Mouse (Mus musculus): ENCODE measurements around the gene Dnase2b.

Gene Dnase2b

DNA sequence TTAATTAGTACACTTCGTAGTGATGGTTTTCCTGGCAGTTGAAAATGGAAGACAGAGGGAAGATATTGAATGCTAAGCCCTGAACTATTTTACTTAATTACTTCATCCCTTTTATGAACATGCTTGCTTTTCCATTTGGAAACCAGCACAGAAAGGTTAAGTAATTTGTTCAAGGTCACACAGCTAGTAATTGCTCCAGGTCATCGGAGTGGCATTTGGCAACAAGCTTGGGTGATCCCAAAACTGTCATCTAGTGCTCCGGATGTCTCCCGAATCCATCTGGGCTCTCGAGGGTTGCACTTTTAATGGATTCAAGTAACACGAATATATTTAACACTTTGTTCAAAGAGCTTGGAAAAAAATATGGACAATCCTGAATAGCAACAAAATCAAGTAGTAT lies 44.5 kb downstream of the Dnase2b start:
- in situ Hi-C loops (cut with MboI; ENCODE audit: low sequenced_read_pairs), result no loop called here

DNA sequence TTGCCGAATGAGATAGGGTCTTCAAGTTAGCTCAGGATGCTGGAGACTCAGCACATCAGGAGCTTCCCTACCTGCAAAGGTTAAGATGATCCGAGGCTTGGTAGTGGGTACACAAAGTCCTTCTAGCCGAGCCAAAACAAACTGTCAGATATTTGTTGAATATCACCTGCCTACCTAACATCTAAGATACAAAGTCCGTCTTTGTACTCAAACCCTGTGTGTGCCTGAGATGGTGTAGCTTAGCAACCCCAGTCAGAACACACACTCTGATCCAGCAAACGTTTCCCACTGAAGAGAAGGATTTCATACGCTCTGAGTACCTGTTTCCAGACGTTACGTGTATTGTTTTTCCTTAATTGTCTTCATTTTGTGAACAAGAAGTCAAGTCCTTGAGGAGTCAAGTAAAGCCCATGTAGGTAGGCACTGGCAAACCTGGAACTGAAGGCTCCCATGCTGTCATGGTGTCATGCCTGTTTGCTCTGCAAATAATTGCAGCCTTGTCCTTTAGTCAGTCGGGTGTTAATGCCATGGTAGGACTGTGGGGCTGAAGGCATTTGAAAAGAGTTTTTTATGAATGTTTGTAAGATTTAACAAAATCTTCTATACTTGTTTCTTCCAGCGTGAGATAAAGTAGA lies 45.1 kb downstream of the Dnase2b start, which contains the start of gene Uox:
Gene Uox, plus strand, starts transcription at position 279 of the 635 bp plus-strand sequence.
- in situ Hi-C loops (cut with MboI; ENCODE audit: low sequenced_read_pairs), result no loop called here

DNA sequence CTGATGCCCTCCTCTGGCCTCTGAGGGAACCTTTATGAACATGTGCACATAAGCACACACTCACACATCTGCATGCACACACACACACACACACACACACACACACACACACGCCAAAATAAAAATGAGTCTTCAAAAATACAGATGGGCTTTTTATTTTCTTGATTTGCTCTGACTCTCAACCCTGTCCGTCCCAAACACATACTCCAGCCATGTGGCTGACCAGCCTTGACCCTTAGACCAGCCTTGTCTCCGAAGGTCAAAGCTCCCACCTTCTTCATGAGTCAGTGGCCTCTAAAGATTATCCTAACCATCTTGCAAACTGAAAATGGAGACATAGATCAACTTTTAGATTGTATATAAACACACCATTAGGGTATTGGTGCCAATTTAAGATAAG lies 45.8 kb downstream of the Dnase2b start:
- in situ Hi-C loops (cut with MboI; ENCODE audit: low sequenced_read_pairs), result loop anchor here (10.0 kb wide), 2 partner anchors 215 to 335 kb away; no protein-coding TSS in a partner anchor

DNA sequence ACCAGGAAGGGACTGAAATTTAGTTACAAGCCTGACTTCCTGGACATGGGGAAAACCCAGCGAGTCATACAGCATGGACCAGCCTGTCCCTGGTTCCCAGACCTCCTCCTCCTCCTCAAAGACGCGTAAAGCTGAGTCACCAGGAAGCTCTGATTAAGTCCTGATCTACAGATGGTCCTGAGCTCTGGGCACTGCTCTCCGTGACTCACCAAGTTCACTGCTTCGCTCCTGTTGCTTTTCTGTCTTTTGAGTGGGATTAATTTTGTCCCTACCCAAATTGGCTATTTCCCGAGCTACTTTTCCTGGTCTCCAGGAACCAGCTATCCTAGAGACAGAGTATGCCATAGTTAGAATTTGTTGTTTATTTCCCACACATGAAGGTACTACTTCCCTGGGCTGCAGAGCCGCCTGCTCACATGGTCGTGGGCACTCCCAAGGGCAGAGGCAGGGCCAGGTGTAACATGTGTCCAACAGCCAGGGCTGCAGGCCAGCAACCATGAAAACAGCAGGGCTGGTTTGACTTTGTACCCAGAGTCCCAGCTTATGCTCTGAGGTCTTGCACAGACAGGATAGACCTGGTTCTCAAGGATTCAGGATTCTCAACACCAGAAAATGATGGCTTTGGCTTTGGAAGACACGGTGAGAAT lies 47.4 kb downstream of the Dnase2b start:
- in situ Hi-C loops (cut with MboI; ENCODE audit: low sequenced_read_pairs), result loop anchor here (10.0 kb wide), 2 partner anchors 217 to 337 kb away; no protein-coding TSS in a partner anchor

DNA sequence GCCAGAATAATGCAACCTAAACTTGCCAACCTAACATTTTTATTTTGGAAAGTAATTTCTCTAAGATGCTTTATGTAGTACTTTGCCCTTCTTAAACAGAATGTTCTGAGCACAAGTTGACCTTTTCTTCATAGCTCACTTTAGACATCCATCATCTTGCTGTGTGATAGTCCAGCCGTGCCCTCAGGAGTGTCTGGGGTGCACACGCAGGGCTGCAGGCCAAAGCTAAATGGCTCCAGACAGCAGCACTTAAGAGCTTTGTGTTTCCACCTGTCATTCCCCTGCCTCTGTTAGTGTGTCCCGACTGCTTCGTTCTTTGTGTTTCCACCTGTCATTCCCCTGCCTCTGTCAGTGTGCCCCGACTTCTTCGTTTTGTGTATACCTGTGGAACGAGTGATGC lies 48.0 kb downstream of the Dnase2b start:
- in situ Hi-C loops (cut with MboI; ENCODE audit: low sequenced_read_pairs), result loop anchor here (10.0 kb wide), 2 partner anchors 217 to 337 kb away; no protein-coding TSS in a partner anchor

DNA sequence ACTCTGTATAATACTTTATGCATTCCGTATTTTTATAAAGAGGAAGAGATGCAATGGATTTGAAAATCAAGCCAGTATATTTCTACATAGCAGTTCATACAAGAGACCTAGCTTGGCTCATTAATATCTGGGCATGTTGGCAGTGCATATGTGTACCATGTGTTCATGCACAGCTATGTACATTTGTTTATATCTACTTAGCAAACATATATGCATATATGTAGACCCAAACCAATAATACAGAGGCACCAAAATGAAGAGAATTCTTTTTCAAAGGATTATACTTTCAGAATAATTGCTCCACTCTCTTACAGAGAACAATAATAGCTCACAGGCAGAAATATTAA lies 50.4 kb downstream of the Dnase2b start:
- in situ Hi-C loops (cut with MboI; ENCODE audit: low sequenced_read_pairs), result loop anchor here (10.0 kb wide), 2 partner anchors 220 to 340 kb away; no protein-coding TSS in a partner anchor

DNA sequence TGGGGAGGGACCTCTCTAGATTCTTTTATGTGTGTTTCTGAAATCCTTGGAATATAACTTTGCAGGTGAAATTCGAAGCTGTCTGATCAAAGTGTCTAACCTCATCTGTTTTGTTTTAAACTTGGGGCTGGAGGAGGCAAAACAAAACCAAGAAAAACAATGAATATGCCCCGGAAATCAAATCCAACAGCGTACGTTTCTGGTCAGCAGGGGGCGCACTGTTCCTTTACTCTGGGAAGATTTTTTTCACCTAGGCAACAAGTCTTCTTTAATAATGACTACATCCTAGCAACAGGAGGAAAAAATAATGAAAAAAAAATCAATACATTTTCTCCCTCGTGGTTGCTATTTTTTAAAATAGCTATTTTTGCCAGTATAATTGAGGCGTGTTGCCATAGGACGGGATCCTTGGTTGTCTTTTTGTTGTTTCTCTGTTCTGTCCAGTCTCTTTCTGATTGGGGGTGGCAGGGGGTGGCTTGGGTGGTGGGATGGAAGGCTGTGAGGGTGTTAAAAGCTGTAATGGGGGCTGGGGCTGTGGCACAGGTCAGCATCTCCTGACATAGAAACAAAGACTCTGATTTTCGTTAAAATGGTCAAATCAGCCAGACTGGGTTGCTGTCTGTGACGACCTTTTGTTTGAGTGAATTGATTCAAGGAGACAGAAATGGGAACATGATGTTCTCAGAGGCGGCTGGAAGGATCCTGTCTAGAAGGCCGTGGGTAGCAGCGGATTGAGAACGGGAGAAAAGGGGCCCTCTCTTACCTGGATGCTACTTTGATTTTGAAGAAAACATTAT lies 50.9 kb downstream of the Dnase2b start:
- in situ Hi-C loops (cut with MboI; ENCODE audit: low sequenced_read_pairs), result loop anchor here (10.0 kb wide), 2 partner anchors 220 to 340 kb away; no protein-coding TSS in a partner anchor

DNA sequence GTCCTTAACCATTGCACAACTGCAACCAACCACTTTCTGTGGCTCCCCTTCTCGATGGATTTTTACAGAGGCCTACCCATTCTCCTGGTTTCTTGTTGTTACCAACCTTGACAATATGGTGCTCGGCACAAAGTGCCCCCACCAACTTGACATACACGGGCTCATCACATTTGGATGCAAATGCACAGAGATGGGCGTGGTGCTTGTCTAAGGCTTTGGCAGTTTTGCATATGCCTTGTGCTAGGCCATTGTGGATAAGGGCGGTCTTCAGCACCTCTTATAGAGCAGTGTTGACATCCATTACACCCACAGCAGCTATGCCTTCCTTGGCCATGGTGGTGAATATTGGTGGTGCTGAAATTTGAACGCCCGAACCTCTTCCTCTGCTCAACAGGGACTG lies 52.5 kb downstream of the Dnase2b start:
- in situ Hi-C loops (cut with MboI; ENCODE audit: low sequenced_read_pairs), result loop anchor here (10.0 kb wide), 2 partner anchors 222 to 342 kb away; no protein-coding TSS in a partner anchor

DNA sequence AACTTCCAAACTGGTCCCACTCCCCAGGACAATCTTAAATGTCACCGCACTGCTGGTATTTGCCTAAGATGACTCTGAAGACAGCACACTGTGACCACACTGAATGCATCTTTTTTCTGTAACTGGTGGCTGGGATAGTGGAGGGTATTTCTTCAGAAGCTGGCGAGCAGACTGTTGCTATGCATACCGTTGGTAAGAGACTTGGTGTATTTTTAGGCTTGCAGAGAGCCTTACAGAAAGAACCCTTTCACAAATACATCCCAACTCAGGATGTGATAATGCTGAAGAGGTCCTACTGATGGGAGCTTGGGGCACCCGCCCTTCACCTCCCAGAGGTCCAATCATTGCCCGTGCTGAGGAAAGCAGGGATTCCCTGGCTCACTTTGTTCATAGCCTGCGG lies 57.9 kb downstream of the Dnase2b start:
- in situ Hi-C loops (cut with MboI; ENCODE audit: low sequenced_read_pairs), result no loop called here

DNA sequence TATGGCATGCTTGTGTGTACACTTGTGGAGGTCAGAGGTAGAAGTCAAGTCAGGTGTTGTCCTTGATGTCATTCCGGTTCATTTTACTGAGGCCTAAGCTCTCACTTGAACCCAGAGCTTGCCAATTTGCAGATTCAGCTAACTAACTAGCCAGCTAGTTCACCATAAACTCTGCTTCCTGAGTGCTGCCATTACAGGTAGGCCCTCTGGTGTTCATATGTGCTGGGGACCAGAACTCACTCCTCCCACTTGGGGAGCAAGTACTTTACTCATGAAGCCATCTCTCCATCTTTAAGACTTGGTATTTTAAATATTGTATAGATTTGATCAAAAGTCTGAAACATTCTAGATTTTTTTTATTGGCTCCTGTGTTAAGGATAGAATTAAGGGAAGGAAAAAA lies 58.8 kb downstream of the Dnase2b start:
- in situ Hi-C loops (cut with MboI; ENCODE audit: low sequenced_read_pairs), result no loop called here

DNA sequence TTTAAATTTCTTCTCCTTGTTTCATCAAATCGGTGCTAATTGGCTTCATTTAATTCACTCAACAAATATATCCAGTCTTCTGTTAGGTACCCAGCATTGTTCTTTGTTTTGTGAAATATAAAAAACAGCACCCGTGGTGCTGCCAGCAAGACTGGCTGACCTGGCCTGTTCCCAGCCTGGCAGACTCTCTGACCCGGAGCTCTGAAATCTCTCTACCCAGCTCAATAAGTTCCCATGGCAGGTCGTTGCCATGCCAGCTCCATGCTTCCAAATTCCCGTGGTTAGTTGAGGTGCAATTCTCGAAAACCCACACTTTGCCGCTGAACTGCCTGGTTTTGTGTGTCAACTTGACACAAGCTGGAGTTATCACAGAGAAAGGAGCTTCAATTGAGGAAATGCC lies 60.6 kb downstream of the Dnase2b start:
- in situ Hi-C loops (cut with MboI; ENCODE audit: low sequenced_read_pairs), result no loop called here

DNA sequence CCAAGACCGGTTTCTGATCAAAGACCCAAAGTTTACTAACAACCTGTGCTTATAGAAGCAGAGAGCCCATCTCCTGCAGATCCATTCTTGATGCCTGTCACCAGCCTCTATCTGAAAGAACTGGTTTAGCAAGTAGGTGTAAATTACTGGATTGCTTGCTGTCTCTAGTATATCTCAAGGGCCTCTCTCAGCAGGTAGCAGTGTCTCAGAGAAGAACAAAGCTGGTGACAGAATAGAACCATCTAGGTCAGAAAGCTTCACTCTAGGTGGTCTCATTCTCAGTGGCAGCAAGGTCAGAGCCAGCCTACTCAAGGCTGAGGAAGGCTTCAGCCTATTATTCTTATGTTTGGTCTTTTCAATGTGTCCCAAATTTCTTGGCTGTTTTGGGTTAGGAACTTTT lies 71.8 kb downstream of the Dnase2b start:
- in situ Hi-C loops (cut with MboI; ENCODE audit: low sequenced_read_pairs), result no loop called here

DNA sequence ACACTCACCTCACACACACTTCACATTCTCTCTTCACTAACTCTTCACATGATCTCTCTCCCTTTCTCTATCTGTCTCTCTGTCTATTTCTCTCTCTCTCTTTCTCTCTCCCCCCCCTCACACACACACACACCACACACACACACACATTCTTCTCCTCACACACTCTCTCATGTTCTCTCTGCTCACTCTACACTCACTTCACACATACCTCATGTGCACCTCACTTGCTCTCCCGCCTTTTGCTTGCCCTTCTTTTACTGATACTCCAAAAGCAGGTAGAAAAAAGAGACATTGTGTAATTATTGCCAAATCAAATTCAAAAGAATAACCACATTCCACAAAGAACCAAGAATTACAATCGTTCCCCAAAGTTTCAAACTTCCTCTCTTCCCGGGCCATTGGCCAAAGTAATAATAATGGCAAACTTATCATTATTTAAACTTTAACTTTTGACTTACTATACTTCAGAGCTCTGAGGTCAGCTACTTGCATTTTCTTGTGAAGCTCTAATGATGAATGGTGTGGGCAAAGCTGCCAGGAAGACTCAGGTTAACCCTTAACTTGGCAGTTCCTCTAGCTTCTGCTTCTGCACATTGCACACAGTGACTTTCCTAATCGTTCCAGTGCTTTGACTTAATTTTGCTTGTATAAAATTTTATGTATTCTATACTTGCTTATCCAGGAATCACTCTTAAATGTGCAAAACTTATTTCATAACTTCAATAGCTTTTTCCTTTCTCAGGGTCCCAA lies 74.7 kb downstream of the Dnase2b start:
- in situ Hi-C loops (cut with MboI; ENCODE audit: low sequenced_read_pairs), result no loop called here

DNA sequence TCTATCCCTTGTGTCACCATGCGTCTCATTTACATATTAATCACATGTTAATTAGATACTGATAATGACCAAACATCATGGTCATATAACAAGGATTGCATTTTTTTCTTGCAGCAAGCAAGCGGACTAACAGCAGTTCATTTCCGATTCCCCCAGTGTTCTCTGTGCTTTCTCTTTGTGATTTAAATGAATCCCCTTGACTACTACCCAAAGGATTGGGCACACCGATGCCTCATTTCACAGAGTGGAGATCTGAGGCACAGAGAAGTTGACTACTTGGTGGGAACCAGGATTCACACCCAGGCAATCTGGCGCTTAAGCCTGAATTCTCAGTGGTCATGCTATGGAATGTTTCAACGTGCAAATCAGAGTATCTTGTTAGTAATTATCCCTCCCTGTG lies 80.4 kb downstream of the Dnase2b start:
- in situ Hi-C loops (cut with MboI; ENCODE audit: low sequenced_read_pairs), result no loop called here

Data from CH12F3 (cell line).